Mouse (Mus musculus) lung, postnatal 0 days (tissue): ENCODE measurements around the gene Olfr2. TPM values are rescaled to one million over a fixed set of nuclear protein-coding genes. Genes with fewer than 3 reads are reported as not detected.

Source experiments
- ATAC-seq: fragments of 200-750 bp; cut with Nextera tagmentation; 2 replicates; pipeline ENCODE4 v1.8.0; 2017; ENCODE audit warnings: moderate library complexity
- DNase-seq: peaks from one replicate; pipeline ENCODE4 v3.0.0-alpha.2; 2016; ENCODE audit warnings: low spot score
- H3K27ac ChIP-seq: fragments of 300-500 bp; sonication (generic); 2 replicates; pipeline ENCODE4 v1.5.1; 2014; ENCODE audit warnings: antibody characterized with exemption, mild to moderate bottlenecking, low read length, mixed read lengths
- H3K27me3 ChIP-seq: fragments of 300-500 bp; sonication (generic); replicated peaks from 2 replicates; pipeline ENCODE4 v1.6.1; 2014; ENCODE audit warnings: low read length, mixed read lengths; ENCODE audit not compliant: insufficient read depth
- H3K36me3 ChIP-seq: fragments of 300-500 bp; sonication (generic); 2 replicates; pipeline ENCODE4 v1.6.1; 2014; ENCODE audit warnings: low read length, mixed read lengths; ENCODE audit not compliant: insufficient read depth
- H3K4me1 ChIP-seq: fragments of 300-500 bp; sonication (generic); 2 replicates; pipeline ENCODE4 v1.6.1; 2014; ENCODE audit warnings: antibody characterized with exemption, low read depth, low read length, mixed read lengths; ENCODE audit not compliant: insufficient read depth
- H3K4me2 ChIP-seq: fragments of 300-500 bp; sonication (generic); replicated peaks from 2 replicates; pipeline ENCODE4 v1.6.1; 2014; ENCODE audit warnings: low read depth, mild to moderate bottlenecking, low read length, moderate library complexity, mixed read lengths
- H3K4me3 ChIP-seq: fragments of 300-500 bp; sonication (generic); 2 replicates; pipeline ENCODE4 v1.5.1; 2014; ENCODE audit warnings: low read depth, low read length
- H3K9ac ChIP-seq: fragments of 300-500 bp; sonication (generic); replicated peaks from 2 replicates; pipeline ENCODE4 v1.6.1; 2014; ENCODE audit warnings: low read depth, mild to moderate bottlenecking
- H3K9me3 ChIP-seq: fragments of 300-500 bp; sonication (generic); 2 replicates; pipeline ENCODE4 v1.6.1; 2016; ENCODE audit warnings: low read length, mixed read lengths
- CTCF ChIP-seq: IDR thresholded peaks from 2 replicates; pipeline ENCODE4 v1.5.1; 2016; ENCODE audit warnings: antibody characterized with exemption, mild to moderate bottlenecking
- EP300 ChIP-seq: IDR thresholded peaks from 2 replicates; pipeline ENCODE4 v1.6.1; 2016; ENCODE audit warnings: antibody characterized with exemption, mild to moderate bottlenecking, control low read depth
- WGBS: fragments of 180-500 bp; shearing (Covaris S2); extraction: QIAGEN DNeasy Blood & Tissue Kit; methylation state at CpG from one replicate; pipeline ENCODE4 v1.1.7; 2014; 5-methylcytosine and 5-hydroxymethylcytosine counted together
- polyA plus RNA-seq: library from polyadenylated mRNA; unstranded; fragments of >200 nt; fragmentation: Nextera tagmentation; extraction: Ambion mirVana; gene quantifications from 2 replicates; pipeline ENCODE4 v1.2.1, GENCODE M21; 2015

The Olfr2 gene
- not detected in 2 replicates for polyA plus RNA-seq

GRCm38 (mm10) chr7:107005972-107006371 lies at the start of gene Olfr2:
Gene Olfr2 (minus strand): TSS chr7:107006072.
- Histone ChIP-seq H3K4me2 (no peak within 1 kb of the TSS), H3K4me1 (no peaks in the 10 kb centered on the region), H3K27ac (no peak within 1 kb of the TSS), H3K9me3 (no peaks in the 10 kb centered on the region), H3K9ac (no peak within 1 kb of the TSS), H3K27me3 (no peaks in the 10 kb centered on the region), H3K4me3 (no peak within 1 kb of the TSS), H3K36me3 (no peaks in the 10 kb centered on the region)
- no peak for ATAC-seq
- TF ChIP-seq CTCF (no peak), EP300 (no peak)
- no peak for DNase-seq
- 34% methylated on average over 1 of the region's 1 CpGs for WGBS

- 35% methylated on average over 3 of the region's 3 CpGs for WGBS
- DNase-seq = no peak
- no peaks in the 10 kb centered on the region for H3K9me3 ChIP-seq
Observed at GRCm38 (mm10) chr7:107047578-107047977, 41.7 kb upstream of the Olfr2 start.

GRCm38 (mm10) chr7:107045833-107046232 lies 40.0 kb upstream of the Olfr2 start:
- 2% methylated on average over 5 of the region's 5 CpGs for WGBS
- DNase-seq = peak; percentile 54
- Histone ChIP-seq H3K27me3 (no peaks in the 10 kb centered on the region), H3K4me1 (no peaks in the 10 kb centered on the region), H3K9ac (no peak overlapping the region), H3K4me2 (no peak overlapping the region), H3K27ac (no peak overlapping the region), H3K36me3 (no peaks in the 10 kb centered on the region), H3K4me3 (no peak overlapping the region), H3K9me3 (no peaks in the 10 kb centered on the region)
- TF ChIP-seq CTCF (peak; percentile 61), EP300 (no peak)
- ATAC-seq = no peak

More at GRCm38 (mm10) chr7:107047578-107047977, 41.7 kb upstream of the Olfr2 start:
- H3K27me3 ChIP-seq = no peaks in the 10 kb centered on the region
- H3K36me3 ChIP-seq = no peaks in the 10 kb centered on the region
- H3K27ac ChIP-seq = no peak overlapping the region
- H3K4me2 ChIP-seq = no peak overlapping the region
- H3K4me3 ChIP-seq = no peak overlapping the region
- H3K9ac ChIP-seq = no peak overlapping the region
- no peak for TF ChIP-seq EP300
- TF ChIP-seq CTCF = no peak
- no peak for ATAC-seq
- H3K4me1 ChIP-seq = no peaks in the 10 kb centered on the region

GRCm38 (mm10) chr7:107044407-107044806 lies 38.5 kb upstream of the Olfr2 start:
- ATAC-seq = no peak
- TF ChIP-seq EP300 (no peak), CTCF (no peak)
- 71% methylated on average over 1 of the region's 1 CpGs for WGBS
- no peak overlapping the region for H3K4me2 ChIP-seq
- no peaks in the 10 kb centered on the region for H3K36me3 ChIP-seq
- H3K4me1 ChIP-seq = no peaks in the 10 kb centered on the region
- no peaks in the 10 kb centered on the region for H3K27me3 ChIP-seq
- no peak overlapping the region for H3K27ac ChIP-seq
- H3K9ac ChIP-seq = no peak overlapping the region
- DNase-seq = no peak
- no peak overlapping the region for H3K4me3 ChIP-seq
- no peaks in the 10 kb centered on the region for H3K9me3 ChIP-seq

GRCm38 (mm10) chr7:107043136-107043535 lies 37.3 kb upstream of the Olfr2 start:
- Histone ChIP-seq H3K9ac (no peak overlapping the region), H3K4me2 (no peak overlapping the region), H3K4me3 (no peak overlapping the region), H3K27ac (no peak overlapping the region), H3K27me3 (no peaks in the 10 kb centered on the region), H3K4me1 (no peaks in the 10 kb centered on the region), H3K9me3 (no peaks in the 10 kb centered on the region), H3K36me3 (no peaks in the 10 kb centered on the region)
- TF ChIP-seq EP300 = no peak
- TF ChIP-seq CTCF = no peak
- no peak for DNase-seq
- WGBS = 72% methylated on average over 3 of the region's 3 CpGs
- no peak for ATAC-seq

- no peaks in the 10 kb centered on the region for H3K27me3 ChIP-seq
- TF ChIP-seq EP300 (no peak), CTCF (no peak)
- H3K4me2 ChIP-seq = no peak overlapping the region
- H3K27ac ChIP-seq = no peak overlapping the region
- no peaks in the 10 kb centered on the region for H3K4me1 ChIP-seq
- DNase-seq = no peak
- ATAC-seq = no peak
- H3K36me3 ChIP-seq = no peaks in the 10 kb centered on the region
- no peak overlapping the region for H3K9ac ChIP-seq
- WGBS = 49% methylated on average over 2 of the region's 2 CpGs
- no peak overlapping the region for H3K4me3 ChIP-seq
- no peaks in the 10 kb centered on the region for H3K9me3 ChIP-seq
Observed at GRCm38 (mm10) chr7:107039934-107040563, 34.2 kb upstream of the Olfr2 start.
